Mouse (Mus musculus) cortical plate, adult 2 months (tissue): ENCODE measurements at regions not wholly inside any gene's neighbourhood (a gene's known extent, or its start where the extent isn't known, plus 50 kb on each side); places are given as distances from the start of the nearest gene placed in this dataset.

Experiments used
- H3K27ac ChIP-seq: fragments of 200-500 bp; 2 replicates; pipeline ENCODE4 v1.5.1; 2012; ENCODE audit warnings: low read length, control low read depth, inconsistent platforms; ENCODE audit not compliant: insufficient read depth
- H3K4me1 ChIP-seq: fragments of 200-500 bp; 2 replicates; pipeline ENCODE4 v1.6.1; 2011; ENCODE audit warnings: low read length; ENCODE audit not compliant: control insufficient read depth, insufficient read depth
- H3K4me3 ChIP-seq: fragments of 200-500 bp; 2 replicates; pipeline ENCODE4 v1.5.1; 2011; ENCODE audit warnings: mild to moderate bottlenecking, low read length, control low read depth; ENCODE audit not compliant: insufficient read depth
- CTCF ChIP-seq: fragments of 200-500 bp; IDR thresholded peaks from 2 replicates; pipeline ENCODE4 v1.5.1; 2011; ENCODE audit warnings: mild to moderate bottlenecking, control low read depth, low read length; ENCODE audit not compliant: insufficient read depth; ENCODE audit errors: extremely low read depth
- POLR2A ChIP-seq: fragments of 200-500 bp; IDR thresholded peaks from 2 replicates; pipeline ENCODE4 v1.6.1; 2011; ENCODE audit warnings: mild to moderate bottlenecking, low read length, control low read depth; ENCODE audit not compliant: insufficient read depth; ENCODE audit errors: extremely low read depth

- H3K27ac ChIP-seq, result no peak overlapping the region
Observed at GRCm38 (mm10) chr2:46581773-46582172, 1464.6 kb upstream of the Zeb2 start.

GRCm38 (mm10) chr2:46570416-46570815 is 1453.2 kb upstream of the Zeb2 start:
- TF ChIP-seq POLR2A (no peak), CTCF (no peak)
- Histone ChIP-seq H3K4me1 (no peaks in the 10 kb centered on the region), H3K27ac (no peak overlapping the region), H3K4me3 (no peak overlapping the region)

More at GRCm38 (mm10) chr2:46581773-46582172, 1464.6 kb upstream of the Zeb2 start:
- H3K4me3 ChIP-seq, result no peak overlapping the region
- TF ChIP-seq POLR2A (no peak), CTCF (no peak)
- no peaks in the 10 kb centered on the region for H3K4me1 ChIP-seq

- no peak overlapping the region for H3K4me3 ChIP-seq
- H3K4me1 ChIP-seq, result no peaks in the 10 kb centered on the region
- no peak overlapping the region for H3K27ac ChIP-seq
- no peak for TF ChIP-seq CTCF
- no peak for TF ChIP-seq POLR2A
Observed at GRCm38 (mm10) chr2:46533395-46533794, 1416.2 kb upstream of the Zeb2 start.

- H3K27ac ChIP-seq, result no peak overlapping the region
- no peaks in the 10 kb centered on the region for H3K4me1 ChIP-seq
- no peak for TF ChIP-seq CTCF
- TF ChIP-seq POLR2A, result no peak
- no peak overlapping the region for H3K4me3 ChIP-seq
Observed at GRCm38 (mm10) chr2:46530686-46531085, 1413.5 kb upstream of the Zeb2 start.

GRCm38 (mm10) chr2:46525223-46525622 is 1408.0 kb upstream of the Zeb2 start:
- H3K27ac ChIP-seq, result no peak overlapping the region
- H3K4me3 ChIP-seq, result no peak overlapping the region
- TF ChIP-seq CTCF (no peak), POLR2A (no peak)
- no peaks in the 10 kb centered on the region; the same call in 1 of the 2 replicates for H3K4me1 ChIP-seq

- no peak for TF ChIP-seq CTCF
- TF ChIP-seq POLR2A, result no peak
- no peak overlapping the region for H3K27ac ChIP-seq
Observed at GRCm38 (mm10) chr2:46524625-46525024, 1407.4 kb upstream of the Zeb2 start.

GRCm38 (mm10) chr2:46521147-46521965 is 1404.2 kb upstream of the Zeb2 start:
- Histone ChIP-seq H3K4me3 (no peak overlapping the region), H3K4me1 (no peaks in the 10 kb centered on the region; the same call in 1 of the 2 replicates), H3K27ac (no peak overlapping the region)
- TF ChIP-seq POLR2A (no peak), CTCF (no peak)

More at GRCm38 (mm10) chr2:46524625-46525024, 1407.4 kb upstream of the Zeb2 start:
- Histone ChIP-seq H3K4me1 (no peaks in the 10 kb centered on the region; the same call in 1 of the 2 replicates), H3K4me3 (no peak overlapping the region)

- Histone ChIP-seq H3K4me1 (no peaks in the 10 kb centered on the region), H3K27ac (no peak overlapping the region), H3K4me3 (no peak overlapping the region)
- no peak for TF ChIP-seq POLR2A
- no peak for TF ChIP-seq CTCF
Observed at GRCm38 (mm10) chr2:46512237-46513028, 1395.2 kb upstream of the Zeb2 start.

GRCm38 (mm10) chr2:46506951-46507350 is 1389.8 kb upstream of the Zeb2 start:
- H3K27ac ChIP-seq, result no peak overlapping the region
- H3K4me1 ChIP-seq, result no peaks in the 10 kb centered on the region
- TF ChIP-seq POLR2A (no peak), CTCF (no peak)
- no peak overlapping the region for H3K4me3 ChIP-seq
